Mouse (Mus musculus) heart, embryonic 12.5 days (tissue): ENCODE data around the gene Soga3. TPM values are rescaled to one million over a fixed set of nuclear protein-coding genes. Genes with fewer than 3 reads are reported as not detected.
A peak's percentile ranks its signal among the peaks of the same experiment; 100 is the strongest.

ENCODE experiments used
- ATAC-seq: fragments of 200-750 bp; cut with Nextera tagmentation; 2 replicates; pipeline ENCODE4 v1.8.0; 2017; ENCODE audit warnings: moderate TSS enrichment, moderate library complexity; ENCODE audit not compliant: insufficient number of reproducible peaks, low FRiP score
- H3K27ac ChIP-seq: fragments of 300-500 bp; sonication (generic); 2 replicates; pipeline ENCODE4 v1.5.1; 2016; ENCODE audit warnings: mild to moderate bottlenecking, moderate library complexity; ENCODE audit not compliant: poor library complexity, severe bottlenecking
- H3K27me3 ChIP-seq: fragments of 300-500 bp; sonication (generic); replicated peaks from 2 replicates; pipeline ENCODE4 v1.6.1; 2016; ENCODE audit warnings: mild to moderate bottlenecking, moderate library complexity
- H3K36me3 ChIP-seq: fragments of 300-500 bp; sonication (generic); 2 replicates; pipeline ENCODE4 v1.6.1; 2016; ENCODE audit warnings: mild to moderate bottlenecking, moderate library complexity
- H3K4me1 ChIP-seq: fragments of 300-500 bp; sonication (generic); replicated peaks from 2 replicates; pipeline ENCODE4 v1.6.1; 2016; ENCODE audit warnings: mild to moderate bottlenecking
- H3K4me2 ChIP-seq: fragments of 300-500 bp; sonication (generic); 2 replicates; pipeline ENCODE4 v1.6.1; 2016; ENCODE audit warnings: mild to moderate bottlenecking, moderate library complexity
- H3K4me3 ChIP-seq: fragments of 300-500 bp; sonication (generic); 2 replicates; pipeline ENCODE4 v1.5.1; 2016; ENCODE audit warnings: mild to moderate bottlenecking
- H3K9ac ChIP-seq: fragments of 300-500 bp; sonication (generic); 2 replicates; pipeline ENCODE4 v1.6.1; 2016; ENCODE audit warnings: mild to moderate bottlenecking, moderate library complexity
- H3K9me3 ChIP-seq: fragments of 300-500 bp; sonication (generic); replicated peaks from 2 replicates; pipeline ENCODE4 v1.6.1; 2016; ENCODE audit warnings: mild to moderate bottlenecking, moderate library complexity
- WGBS: fragments of 180-500 bp; shearing (Covaris S2); methylation state at CpG from one replicate; pipeline ENCODE4 v1.1.7; 2016; 5-methylcytosine and 5-hydroxymethylcytosine counted together
- polyA plus RNA-seq: library from polyadenylated mRNA; unstranded; fragments of >200 nt; fragmentation: Nextera tagmentation; extraction: Ambion mirVana; gene quantifications from 2 replicates; pipeline ENCODE4 v1.2.1, GENCODE M21; 2016

Soga3 gene
- polyA plus RNA-seq: 0.38 and 1.3 TPM in 2 replicates

GRCm38 (mm10) chr10:29143566-29144335, at the start of gene Soga3:
Gene Soga3 (plus strand): TSS chr10:29143839.
- under 1% methylated on average over 34 of the region's 34 CpGs for WGBS
- no peak within 1 kb of the TSS for H3K9ac ChIP-seq

GRCm38 (mm10) chr10:29106962-29107361, 36.7 kb upstream of the Soga3 start:
- ATAC-seq: no peak
- H3K4me1 ChIP-seq: no peaks in the 10 kb centered on the region
- H3K4me3 ChIP-seq: no peak overlapping the region
- H3K27ac ChIP-seq: no peak overlapping the region
- H3K4me2 ChIP-seq: no peak overlapping the region
- H3K9me3 ChIP-seq: no peaks in the 10 kb centered on the region
- no peak overlapping the region for H3K9ac ChIP-seq
- H3K36me3 ChIP-seq: no peaks in the 10 kb centered on the region
- no peaks in the 10 kb centered on the region for H3K27me3 ChIP-seq
- 8% methylated on average over 4 of the region's 4 CpGs for WGBS

More at GRCm38 (mm10) chr10:29143566-29144335, at the start of gene Soga3:
- peaks cover 54% of the 10 kb centered on the region for H3K27me3 ChIP-seq
- H3K4me1 ChIP-seq: peaks cover 24% of the 10 kb centered on the region
- H3K4me3 ChIP-seq: peak within 1 kb of the TSS; percentile 35
- H3K4me2 ChIP-seq: peak within 1 kb of the TSS; percentile 53
- no peak for ATAC-seq
- no peaks in the 10 kb centered on the region for H3K9me3 ChIP-seq
- H3K36me3 ChIP-seq: no peaks in the 10 kb centered on the region
- H3K27ac ChIP-seq: no peak within 1 kb of the TSS

DNA sequence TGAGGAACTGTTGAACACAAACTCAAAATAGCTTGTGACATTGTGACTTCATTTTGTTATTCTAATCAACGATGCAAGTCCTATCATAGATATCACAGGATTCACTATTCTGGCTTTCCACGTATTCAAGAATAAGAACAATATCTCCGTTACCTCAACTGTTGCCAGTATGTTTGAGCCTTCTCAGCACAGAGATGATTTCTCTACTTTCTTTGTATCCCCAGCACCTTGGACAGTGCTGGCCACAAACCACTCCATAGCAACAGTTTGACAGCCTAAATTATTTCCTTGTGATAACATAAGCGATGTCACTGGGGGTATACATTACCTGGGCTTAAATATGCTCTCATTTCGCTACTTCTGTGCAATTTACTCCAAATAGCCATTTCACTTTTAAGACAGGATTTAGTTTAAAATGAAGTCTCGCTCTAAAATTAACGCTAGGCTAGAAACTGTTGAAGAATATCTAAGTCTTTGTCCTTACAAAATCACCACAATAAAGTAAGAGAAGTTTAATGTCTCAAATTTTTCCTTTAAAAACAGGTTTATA, 1.0 kb upstream of the Soga3 start:
- no peak overlapping the region for H3K9ac ChIP-seq
- 26% methylated on average over 7 of the region's 7 CpGs for WGBS
- no peaks in the 10 kb centered on the region for H3K9me3 ChIP-seq
- H3K36me3 ChIP-seq: no peaks in the 10 kb centered on the region
- H3K4me1 ChIP-seq: peaks cover 21% of the 10 kb centered on the region
- no peak overlapping the region for H3K4me2 ChIP-seq
- no peak overlapping the region for H3K4me3 ChIP-seq
- no peak for ATAC-seq
- H3K27me3 ChIP-seq: peaks cover 42% of the 10 kb centered on the region
- H3K27ac ChIP-seq: no peak overlapping the region

DNA sequence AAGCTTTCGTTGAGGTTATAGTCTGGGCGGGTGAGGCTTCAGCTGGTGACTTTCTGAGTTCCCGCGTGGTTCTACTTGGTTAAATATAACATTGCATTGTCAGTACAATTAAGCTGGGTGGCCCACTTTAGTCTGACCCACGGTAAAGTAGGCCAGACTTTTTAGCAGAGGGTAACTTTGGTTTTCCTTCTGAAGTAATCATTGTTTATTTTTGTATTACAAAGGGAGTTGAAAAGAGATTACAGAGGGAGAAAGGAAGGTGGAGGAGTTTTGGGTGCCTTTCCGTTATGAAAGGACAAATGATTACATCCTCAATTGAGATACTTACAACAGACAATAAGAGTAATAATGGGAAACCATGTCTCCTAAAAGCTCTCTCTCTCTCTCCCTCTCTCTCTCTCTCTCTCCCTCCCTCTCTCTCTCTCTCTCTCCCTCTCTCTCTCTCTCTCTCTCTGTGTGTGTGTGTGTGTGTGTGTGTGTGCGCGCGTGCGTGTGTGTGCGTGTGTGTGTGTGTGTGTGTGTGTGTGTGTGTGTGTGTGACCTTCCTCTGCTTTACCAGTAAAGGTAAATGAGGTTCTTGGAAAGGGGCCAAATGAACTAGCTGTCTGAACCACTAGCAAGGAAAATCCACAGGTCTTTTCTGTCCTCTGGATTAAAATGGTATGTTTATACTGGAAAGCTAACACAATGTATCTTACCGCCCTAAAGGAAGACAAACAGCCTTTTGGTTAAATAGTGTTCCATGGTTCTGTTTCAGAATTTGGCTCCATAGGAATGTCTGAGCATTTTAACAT, 1.2 kb downstream of the Soga3 start:
- Histone ChIP-seq H3K4me3 (no peak overlapping the region), H3K4me2 (no peak overlapping the region), H3K4me1 (peaks cover 24% of the 10 kb centered on the region), H3K9ac (no peak overlapping the region), H3K9me3 (no peaks in the 10 kb centered on the region), H3K27ac (no peak overlapping the region), H3K27me3 (peaks cover 60% of the 10 kb centered on the region), H3K36me3 (no peaks in the 10 kb centered on the region)
- no peak for ATAC-seq
- 34% methylated on average over 10 of the region's 12 CpGs for WGBS

DNA sequence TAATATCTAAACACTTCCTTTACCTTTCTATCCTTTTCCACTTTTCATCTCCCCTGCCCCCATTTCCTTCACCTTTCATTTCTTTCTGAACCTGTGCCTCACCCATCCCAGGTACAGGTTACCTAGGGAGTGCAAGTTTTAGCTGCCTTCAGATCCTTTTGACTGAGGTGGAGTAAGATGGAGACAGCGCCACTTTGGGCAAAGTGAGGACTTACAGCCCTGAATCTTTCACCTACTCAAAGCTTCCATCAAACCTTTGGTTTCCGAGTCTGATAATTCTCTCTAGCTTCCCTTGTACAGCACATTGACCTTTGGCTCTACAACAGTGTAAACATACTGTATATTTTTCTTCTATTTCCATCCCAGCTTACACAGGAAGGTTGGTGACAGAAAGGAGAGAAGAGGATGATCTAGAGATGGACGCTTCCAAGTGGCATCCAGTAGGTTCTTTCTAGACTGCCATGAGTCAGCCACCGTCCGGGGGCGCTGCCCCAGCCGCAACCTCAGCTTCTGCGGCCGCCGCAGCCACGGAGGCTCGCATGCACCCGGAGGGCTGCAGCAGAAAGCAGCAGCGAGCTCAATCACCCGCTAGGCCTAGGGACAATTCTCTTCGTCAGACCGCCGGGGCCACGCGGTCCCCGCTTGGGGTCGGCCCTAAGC, 2.7 kb downstream of the Soga3 start:
- peak overlapping the region; percentile 97 for H3K4me2 ChIP-seq
- peaks cover 60% of the 10 kb centered on the region for H3K27me3 ChIP-seq
- H3K36me3 ChIP-seq: no peaks in the 10 kb centered on the region
- peaks cover 24% of the 10 kb centered on the region for H3K4me1 ChIP-seq
- peak overlapping the region; percentile 62 for H3K4me3 ChIP-seq
- H3K9ac ChIP-seq: no peak overlapping the region
- H3K27ac ChIP-seq: no peak overlapping the region
- ATAC-seq: no peak
- WGBS: 1% methylated on average over 22 of the region's 22 CpGs
- H3K9me3 ChIP-seq: no peaks in the 10 kb centered on the region

DNA sequence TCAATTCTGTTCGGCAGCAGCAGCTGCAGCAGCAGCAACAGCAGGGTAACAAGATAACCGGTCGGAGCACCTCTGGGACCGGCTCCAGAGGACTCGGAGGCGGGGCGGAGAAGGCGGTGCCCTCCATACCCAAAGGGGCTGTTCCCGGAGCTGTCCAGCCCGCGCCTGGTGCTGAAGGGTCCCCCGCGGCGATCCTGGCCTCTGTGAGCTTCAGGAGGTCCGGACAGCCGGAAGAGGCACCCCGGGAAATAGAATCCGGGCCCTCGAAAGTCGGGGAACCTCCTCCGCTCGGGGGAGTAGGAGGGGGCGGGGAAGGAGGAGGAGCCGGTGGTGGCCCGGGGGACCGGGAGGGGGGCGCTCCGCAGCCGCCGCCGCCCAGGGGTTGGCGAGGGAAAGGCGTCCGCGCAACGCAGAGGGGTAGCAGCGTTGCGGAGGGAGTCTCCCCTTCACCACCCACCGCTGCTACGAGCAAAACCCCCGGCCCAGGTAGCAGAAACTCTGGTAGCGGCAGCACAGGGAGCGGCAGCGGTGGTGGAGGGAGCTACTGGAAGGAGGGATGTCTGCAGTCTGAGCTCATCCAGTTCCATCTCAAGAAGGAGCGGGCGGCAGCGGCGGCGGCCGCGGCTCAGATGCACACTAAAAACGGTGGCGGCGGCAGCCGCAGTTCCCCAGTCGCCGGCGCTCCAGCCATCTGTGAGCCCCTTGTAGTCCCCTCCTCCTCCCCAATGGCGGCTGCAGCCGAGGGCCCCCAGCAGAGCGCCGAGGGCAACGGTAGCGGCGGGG, 3.4 kb downstream of the Soga3 start:
- H3K4me3 ChIP-seq: peak overlapping the region; percentile 62
- no peak overlapping the region for H3K27ac ChIP-seq
- peaks cover 60% of the 10 kb centered on the region for H3K27me3 ChIP-seq
- H3K9ac ChIP-seq: no peak overlapping the region
- no peaks in the 10 kb centered on the region for H3K9me3 ChIP-seq
- H3K36me3 ChIP-seq: no peaks in the 10 kb centered on the region
- under 1% methylated on average over 64 of the region's 65 CpGs for WGBS
- ATAC-seq: peak; percentile 79
- H3K4me2 ChIP-seq: peak overlapping the region; percentile 97
- H3K4me1 ChIP-seq: peaks cover 24% of the 10 kb centered on the region

DNA sequence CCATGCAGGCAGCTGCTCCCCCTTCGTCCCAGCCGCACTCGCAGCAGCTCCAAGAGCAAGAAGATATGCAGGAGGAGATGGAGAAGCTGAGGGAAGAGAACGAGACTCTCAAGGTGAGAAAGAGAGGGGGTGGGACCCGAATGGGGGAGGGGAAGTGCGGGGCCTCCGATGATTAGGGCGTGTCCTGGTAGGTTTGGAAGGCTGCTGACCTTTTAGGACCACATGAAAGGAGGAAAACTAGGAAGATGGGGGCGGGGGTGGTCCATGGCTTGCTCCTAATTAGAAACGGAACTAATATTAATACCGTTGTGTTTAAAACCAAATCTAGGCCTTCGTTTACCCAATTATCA, 4.0 kb downstream of the Soga3 start:
- Histone ChIP-seq H3K4me3 (peak overlapping the region; percentile 62), H3K9ac (no peak overlapping the region), H3K4me1 (peaks cover 24% of the 10 kb centered on the region), H3K36me3 (no peaks in the 10 kb centered on the region), H3K27ac (no peak overlapping the region), H3K4me2 (peak overlapping the region; percentile 97), H3K27me3 (peaks cover 60% of the 10 kb centered on the region), H3K9me3 (no peaks in the 10 kb centered on the region)
- under 1% methylated on average over 12 of the region's 12 CpGs for WGBS
- ATAC-seq: no peak

DNA sequence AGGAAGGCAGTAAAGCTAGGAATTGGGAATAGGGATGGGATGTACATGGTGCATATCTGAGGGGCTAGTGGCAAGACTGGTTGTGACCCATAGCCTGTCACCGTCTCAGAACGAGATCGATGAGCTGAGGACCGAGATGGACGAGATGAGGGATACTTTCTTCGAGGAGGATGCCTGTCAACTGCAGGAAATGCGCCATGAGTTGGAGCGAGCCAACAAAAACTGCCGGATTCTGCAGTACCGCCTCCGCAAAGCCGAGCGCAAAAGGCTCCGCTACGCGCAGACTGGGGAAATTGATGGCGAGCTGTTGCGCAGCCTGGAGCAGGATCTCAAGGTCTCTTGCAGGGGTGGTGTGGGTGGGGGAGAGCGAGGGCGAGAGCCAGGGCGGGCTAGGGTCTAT, 4.4 kb downstream of the Soga3 start:
- Histone ChIP-seq H3K4me3 (peak overlapping the region; percentile 62; the same call in 1 of the 2 replicates), H3K27me3 (peaks cover 60% of the 10 kb centered on the region), H3K27ac (no peak overlapping the region), H3K9me3 (no peaks in the 10 kb centered on the region), H3K9ac (no peak overlapping the region), H3K4me2 (peak overlapping the region; percentile 97), H3K4me1 (peaks cover 24% of the 10 kb centered on the region), H3K36me3 (no peaks in the 10 kb centered on the region)
- ATAC-seq: no peak
- WGBS: 2% methylated on average over 21 of the region's 21 CpGs

- no peak for ATAC-seq
These were observed 11.7 kb downstream of the Soga3 start for GRCm38 (mm10) chr10:29155304-29155703.

DNA sequence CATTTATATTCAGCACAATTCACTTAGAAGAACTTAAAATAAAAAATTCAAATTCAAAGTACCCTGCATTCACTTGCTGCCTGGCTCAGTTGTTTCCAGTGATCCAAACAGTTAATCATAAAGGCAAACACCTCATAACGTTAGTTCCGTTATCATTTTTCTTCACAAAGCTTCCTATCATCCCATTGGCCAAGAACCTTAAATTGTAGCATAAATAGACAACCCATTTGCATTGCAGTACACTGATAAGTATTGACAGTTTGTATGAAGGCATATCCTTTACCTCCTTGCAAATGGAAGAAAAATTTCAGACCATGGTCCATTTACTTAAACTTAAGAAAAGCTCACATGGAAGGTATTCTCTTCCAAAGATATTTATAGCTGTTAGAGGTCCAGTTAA, 18.0 kb downstream of the Soga3 start:
- no peak overlapping the region for H3K9ac ChIP-seq
- H3K36me3 ChIP-seq: no peaks in the 10 kb centered on the region
- no peak overlapping the region for H3K4me3 ChIP-seq
- no peaks in the 10 kb centered on the region for H3K4me1 ChIP-seq
- no peak overlapping the region for H3K27ac ChIP-seq
- no peak for ATAC-seq
- no peaks in the 10 kb centered on the region for H3K27me3 ChIP-seq
- H3K9me3 ChIP-seq: no peaks in the 10 kb centered on the region
- 72% methylated on average over 2 of the region's 2 CpGs for WGBS
- no peak overlapping the region for H3K4me2 ChIP-seq

More at GRCm38 (mm10) chr10:29155304-29155703, 11.7 kb downstream of the Soga3 start:
- Histone ChIP-seq H3K4me3 (no peak overlapping the region), H3K4me1 (no peaks in the 10 kb centered on the region), H3K27me3 (no peaks in the 10 kb centered on the region), H3K9ac (no peak overlapping the region), H3K9me3 (no peaks in the 10 kb centered on the region), H3K4me2 (no peak overlapping the region), H3K36me3 (no peaks in the 10 kb centered on the region), H3K27ac (no peak overlapping the region)
- WGBS: 88% methylated on average over 3 of the region's 3 CpGs
